Mouse (Mus musculus): ENCODE data around the gene Rasa4. TPM values are rescaled to one million over a fixed set of nuclear protein-coding genes. Genes with fewer than 3 reads are reported as not detected.
"Not testable (repeated sequence)": the region's sequence is repeated elsewhere in the genome, so short reads cannot be mapped to it uniquely, and the experiment has no call there.

The Rasa4 gene
- polyA plus RNA-seq, 1 experiment from 2014 or later, result 5.2 TPM

GRCm38 (mm10) chr5:136160084-136160483 is 76.4 kb downstream of the Rasa4 start:
- H3K9ac ChIP-seq (ENCODE audit: low read depth, low read length); H3K27me3 ChIP-seq (ENCODE audit: control insufficient read depth, insufficient read depth, low read length); H3K4me2 ChIP-seq (replicated peaks; ENCODE audit: low read depth, low read length); H3K27ac ChIP-seq (ENCODE audit: low read depth, low read length); H3K36me3 ChIP-seq (ENCODE audit: control insufficient read depth, insufficient read depth, low read length); DNase-seq (ENCODE audit: low spot score); ATAC-seq (ENCODE audit: low FRiP score); H3K4me3 ChIP-seq (ENCODE audit: low read depth, low read length); H3K9me3 ChIP-seq (ENCODE audit: control insufficient read depth, low read length); H3K4me1 ChIP-seq (replicated peaks; ENCODE audit: control insufficient read depth, insufficient read depth, low read length): not testable (repeated sequence)
- 91% methylated on average over 11 of the region's 12 CpGs for WGBS

Other genes with a start within 250 kb of the Rasa4 start
- gene Hspb1, start 196.0 kb upstream of the Rasa4 start, polyA plus RNA-seq (2014; fragmentation: Nextera tagmentation; extraction: Ambion mirVana), result 16.6 and 26.1 TPM in 2 replicates
- 204 and 208 TPM in 2 replicates for gene Ywhag, start 149.3 kb upstream of the Rasa4 start, polyA plus RNA-seq (2014; fragmentation: Nextera tagmentation; extraction: Ambion mirVana)
- gene Ssc4d, start 109.4 kb upstream of the Rasa4 start, polyA plus RNA-seq (2014; fragmentation: Nextera tagmentation; extraction: Ambion mirVana), result 1.6 and 2.4 TPM in 2 replicates
- gene Zp3, start 103.8 kb upstream of the Rasa4 start, polyA plus RNA-seq (2014; fragmentation: Nextera tagmentation; extraction: Ambion mirVana), result not detected in 2 replicates
- 21.6 and 23.5 TPM in 2 replicates for gene Dtx2, start 89.1 kb upstream of the Rasa4 start, polyA plus RNA-seq (2014; fragmentation: Nextera tagmentation; extraction: Ambion mirVana)
- gene Upk3b, start 45.4 kb upstream of the Rasa4 start, polyA plus RNA-seq (2014; fragmentation: Nextera tagmentation; extraction: Ambion mirVana), result 0.11 and 0.45 TPM in 2 replicates
- gene Upk3bl, start 29.4 kb upstream of the Rasa4 start, polyA plus RNA-seq (2014; fragmentation: Nextera tagmentation; extraction: Ambion mirVana), result 2.4 and 2.7 TPM in 2 replicates
- 238 and 247 TPM in 2 replicates for gene Polr2j, start 32.7 kb downstream of the Rasa4 start, polyA plus RNA-seq (2014; fragmentation: Nextera tagmentation; extraction: Ambion mirVana)
- 34.7 and 37.5 TPM in 2 replicates for gene Lrwd1, start 52.2 kb downstream of the Rasa4 start, polyA plus RNA-seq (2014; fragmentation: Nextera tagmentation; extraction: Ambion mirVana)
- 18.8 and 20.3 TPM in 2 replicates for gene Alkbh4, start 52.2 kb downstream of the Rasa4 start, polyA plus RNA-seq (2014; fragmentation: Nextera tagmentation; extraction: Ambion mirVana)
- gene Orai2, start 86.8 kb downstream of the Rasa4 start, polyA plus RNA-seq (2014; fragmentation: Nextera tagmentation; extraction: Ambion mirVana), result 8.2 and 8.3 TPM in 2 replicates
- 86.1 and 87.6 TPM in 2 replicates for gene Prkrip1, start 115.0 kb downstream of the Rasa4 start, polyA plus RNA-seq (2014; fragmentation: Nextera tagmentation; extraction: Ambion mirVana)
- 9.9 and 11.2 TPM in 2 replicates for gene Sh2b2, start 162.6 kb downstream of the Rasa4 start, polyA plus RNA-seq (2014; fragmentation: Nextera tagmentation; extraction: Ambion mirVana)